Mouse (Mus musculus): ENCODE data around the gene Pmp22.

The Pmp22 gene

GRCm38 (mm10) chr11:63128784-63129183, at the start of gene Pmp22:
Gene Pmp22 (plus strand): TSS chr11:63128982.
- in situ Hi-C loops (cut with MboI, MseI): no loop called here

GRCm38 (mm10) chr11:63084536-63084935, 44.2 kb upstream of the Pmp22 start:
- in situ Hi-C loops (cut with MboI, MseI): no loop called here

GRCm38 (mm10) chr11:63088672-63089071, 40.1 kb upstream of the Pmp22 start:
- in situ Hi-C loops (cut with MboI, MseI): no loop called here

- in situ Hi-C loops (cut with MboI, MseI): no loop called here
Measured at GRCm38 (mm10) chr11:63090210-63090609, 38.6 kb upstream of the Pmp22 start.

- in situ Hi-C loops (cut with MboI, MseI): no loop called here
Measured at GRCm38 (mm10) chr11:63090986-63091385, 37.8 kb upstream of the Pmp22 start.

- in situ Hi-C loops (cut with MboI, MseI): no loop called here
Measured at GRCm38 (mm10) chr11:63092271-63092670, 36.5 kb upstream of the Pmp22 start.

- in situ Hi-C loops (cut with MboI, MseI): no loop called here
Measured at GRCm38 (mm10) chr11:63093601-63094000, 35.2 kb upstream of the Pmp22 start.

GRCm38 (mm10) chr11:63094496-63094895, 34.3 kb upstream of the Pmp22 start:
- in situ Hi-C loops (cut with MboI, MseI): no loop called here

GRCm38 (mm10) chr11:63098016-63098415, 30.8 kb upstream of the Pmp22 start:
- in situ Hi-C loops (cut with MboI, MseI): no loop called here

- in situ Hi-C loops (cut with MboI, MseI): no loop called here
Measured at GRCm38 (mm10) chr11:63099390-63099789, 29.4 kb upstream of the Pmp22 start.

GRCm38 (mm10) chr11:63103256-63103655, 25.5 kb upstream of the Pmp22 start:
- in situ Hi-C loops (cut with MboI, MseI): no loop called here

- in situ Hi-C loops (cut with MboI, MseI): no loop called here
Measured at GRCm38 (mm10) chr11:63104026-63104425, 24.8 kb upstream of the Pmp22 start.

- in situ Hi-C loops (cut with MboI, MseI): no loop called here
Measured at GRCm38 (mm10) chr11:63109230-63109775, 19.5 kb upstream of the Pmp22 start.

GRCm38 (mm10) chr11:63110329-63110728, 18.5 kb upstream of the Pmp22 start:
- in situ Hi-C loops (cut with MboI, MseI): no loop called here

- in situ Hi-C loops (cut with MboI, MseI): no loop called here
Measured at GRCm38 (mm10) chr11:63114807-63115641, 13.8 kb upstream of the Pmp22 start.

- in situ Hi-C loops (cut with MboI, MseI): no loop called here
Measured at GRCm38 (mm10) chr11:63116652-63117051, 12.1 kb upstream of the Pmp22 start.

GRCm38 (mm10) chr11:63117266-63117665, 11.5 kb upstream of the Pmp22 start:
- in situ Hi-C loops (cut with MboI, MseI): no loop called here

- in situ Hi-C loops (cut with MboI, MseI): no loop called here
Measured at GRCm38 (mm10) chr11:63119791-63120190, 9.0 kb upstream of the Pmp22 start.

GRCm38 (mm10) chr11:63122249-63122648, 6.5 kb upstream of the Pmp22 start:
- in situ Hi-C loops (cut with MboI, MseI): no loop called here

- in situ Hi-C loops (cut with MboI, MseI): no loop called here
Measured at GRCm38 (mm10) chr11:63122776-63123350, 5.9 kb upstream of the Pmp22 start.

- in situ Hi-C loops (cut with MboI, MseI): no loop called here
Measured at GRCm38 (mm10) chr11:63124316-63124715, 4.5 kb upstream of the Pmp22 start.

- in situ Hi-C loops (cut with MboI, MseI): no loop called here
Measured at GRCm38 (mm10) chr11:63125832-63126456, 2.8 kb upstream of the Pmp22 start.

Data from T-helper 1 cell (primary cell).